Mouse (Mus musculus) cerebellum, adult 2 months (tissue): ENCODE data around the gene Tax1bp3. TPM values are rescaled to one million over a fixed set of nuclear protein-coding genes. Genes with fewer than 3 reads are reported as not detected.

ENCODE experiments used
- DNase-seq, 2 experiments: peaks; one replicate each; pipeline ENCODE4 v3.0.0; 2021
- H3K27ac ChIP-seq: fragments of 200-500 bp; 2 replicates; pipeline ENCODE4 v1.5.1; 2012; ENCODE audit warnings: low read length, control low read depth, inconsistent platforms; ENCODE audit not compliant: insufficient read depth
- H3K27me3 ChIP-seq: fragments of 200-500 bp; 2 replicates; pipeline ENCODE4 v1.6.1; 2012; ENCODE audit warnings: inconsistent platforms, mild to moderate bottlenecking, low read length, moderate library complexity; ENCODE audit not compliant: control insufficient read depth, insufficient read depth
- H3K4me1 ChIP-seq: fragments of 200-500 bp; 2 replicates; pipeline ENCODE4 v1.6.1; 2011; ENCODE audit warnings: low read length; ENCODE audit not compliant: control insufficient read depth, insufficient read depth
- H3K4me3 ChIP-seq: fragments of 200-500 bp; replicated peaks from 2 replicates; pipeline ENCODE3; 2011; ENCODE audit warnings: mild to moderate bottlenecking, low read depth, low read length, control low read depth; ENCODE audit not compliant: insufficient read depth
- CTCF ChIP-seq: fragments of 200-500 bp; IDR thresholded peaks from 2 replicates; pipeline ENCODE4 v1.5.1; 2011; ENCODE audit warnings: low read depth, mild to moderate bottlenecking, control low read depth, low read length, moderate library complexity, borderline replicate concordance; ENCODE audit not compliant: insufficient read depth
- POLR2A ChIP-seq: fragments of 200-500 bp; IDR thresholded peaks from 2 replicates; pipeline ENCODE4 v1.6.1; 2011; ENCODE audit warnings: low read length, control low read depth, borderline replicate concordance; ENCODE audit not compliant: insufficient read depth
- WGBS: fragments of 180-500 bp; shearing (Covaris S2); methylation state at CpG from one replicate; pipeline ENCODE4 v1.1.7; 2018; 5-methylcytosine and 5-hydroxymethylcytosine counted together
- polyA plus RNA-seq: library from polyadenylated mRNA; depleted of rRNA; stranded (reverse); fragments of >200 nt; gene quantifications from 2 replicates; pipeline ENCODE4 v1.2.3, GENCODE M21; 2012

Gene Tax1bp3
- polyA plus RNA-seq, 1 experiment, result 16.5 TPM

GRCm38 (mm10) chr11:73144261-73144681 lies 32.6 kb upstream of the Tax1bp3 start:
- WGBS, result 50% methylated on average over 1 of the region's 1 CpGs
- H3K27me3 ChIP-seq, result no peaks in the 10 kb centered on the region
- TF ChIP-seq CTCF (no peak), POLR2A (no peak)
- no peaks in the 10 kb centered on the region for H3K4me1 ChIP-seq
- no peak overlapping the region for H3K4me3 ChIP-seq
- no peak for DNase-seq
- H3K27ac ChIP-seq, result no peak overlapping the region

GRCm38 (mm10) chr11:73146026-73146974 lies 30.6 kb upstream of the Tax1bp3 start:
- Histone ChIP-seq H3K4me1 (no peaks in the 10 kb centered on the region), H3K27me3 (no peaks in the 10 kb centered on the region), H3K4me3 (no peak overlapping the region), H3K27ac (no peak overlapping the region)
- TF ChIP-seq POLR2A, result no peak
- TF ChIP-seq CTCF, result no peak
- DNase-seq, result no peak
- 37% methylated on average over 11 of the region's 11 CpGs for WGBS

GRCm38 (mm10) chr11:73146975-73147365 lies 29.9 kb upstream of the Tax1bp3 start:
- DNase-seq, result no peak
- H3K27me3 ChIP-seq, result no peaks in the 10 kb centered on the region
- H3K4me1 ChIP-seq, result no peaks in the 10 kb centered on the region

GRCm38 (mm10) chr11:73148209-73148608 lies 28.7 kb upstream of the Tax1bp3 start:
- TF ChIP-seq CTCF (no peak), POLR2A (no peak)
- 69% methylated on average over 9 of the region's 9 CpGs for WGBS
- no peak overlapping the region for H3K27ac ChIP-seq
- H3K27me3 ChIP-seq, result no peaks in the 10 kb centered on the region
- DNase-seq, result no peak
- no peak overlapping the region for H3K4me3 ChIP-seq
- H3K4me1 ChIP-seq, result no peaks in the 10 kb centered on the region

More at GRCm38 (mm10) chr11:73146975-73147365, 29.9 kb upstream of the Tax1bp3 start:
- Histone ChIP-seq H3K4me3 (no peak overlapping the region), H3K27ac (no peak overlapping the region)
- TF ChIP-seq CTCF (no peak), POLR2A (no peak)
- 55% methylated on average over 7 of the region's 7 CpGs for WGBS

GRCm38 (mm10) chr11:73155071-73155470 lies 21.8 kb upstream of the Tax1bp3 start:
- 39% methylated on average over 6 of the region's 6 CpGs for WGBS
- no peaks in the 10 kb centered on the region for H3K4me1 ChIP-seq
- H3K27me3 ChIP-seq, result no peaks in the 10 kb centered on the region; the same call in 1 of the 2 replicates
- no peak for TF ChIP-seq CTCF
- no peak for TF ChIP-seq POLR2A
- H3K27ac ChIP-seq, result no peak overlapping the region
- DNase-seq, result no peak
- no peak overlapping the region for H3K4me3 ChIP-seq

GRCm38 (mm10) chr11:73159957-73160810 lies 16.7 kb upstream of the Tax1bp3 start, which contains the start of gene P2rx5:
Gene P2rx5 (plus strand): TSS chr11:73160421.
- TF ChIP-seq POLR2A (no peak), CTCF (no peak)
- no peaks in the 10 kb centered on the region; the same call in 1 of the 2 replicates for H3K27me3 ChIP-seq
- no peak within 1 kb of the TSS for H3K27ac ChIP-seq
- no peaks in the 10 kb centered on the region for H3K4me1 ChIP-seq
- peak; percentile 46 to 50 for DNase-seq
- 5% methylated on average over 49 of the region's 49 CpGs for WGBS
- H3K4me3 ChIP-seq, result peak within 1 kb of the TSS; percentile 50

GRCm38 (mm10) chr11:73160811-73161200 lies 16.1 kb upstream of the Tax1bp3 start:
- H3K4me1 ChIP-seq, result no peaks in the 10 kb centered on the region
- no peak for DNase-seq
- peak overlapping the region; percentile 50 for H3K4me3 ChIP-seq
- 29% methylated on average over 6 of the region's 6 CpGs for WGBS
- no peak for TF ChIP-seq CTCF
- no peak for TF ChIP-seq POLR2A
- no peak overlapping the region for H3K27ac ChIP-seq
- no peaks in the 10 kb centered on the region for H3K27me3 ChIP-seq
